Mouse (Mus musculus): ENCODE measurements at regions not wholly inside any gene's neighbourhood (a gene's known extent, or its start where the extent isn't known, plus 50 kb on each side); places are given as distances from the start of the nearest gene placed in this dataset.

GRCm38 (mm10) chr16:21340136-21340535 lies 82.8 kb upstream of the Vps8 start:
- TF ChIP-seq GABPA (IDR thresholded peaks at IDR 0.05; ENCODE audit: insufficient replicate concordance, low read depth, low read length) = no peak
- no peak for TF ChIP-seq CHD1 (IDR thresholded peaks at IDR 0.05; ENCODE audit: low read depth, low read length)
- TF ChIP-seq POLR2A (IDR thresholded peaks at IDR 0.05; ENCODE audit: low read depth, low read length) = no peak
- TF ChIP-seq POLR2AphosphoS2 (IDR thresholded peaks at IDR 0.05; ENCODE audit: low read depth, low read length) = no peak
- TF ChIP-seq ZC3H11A (IDR thresholded peaks at IDR 0.05; ENCODE audit: low read depth, low read length) = no peak
- no peak for TF ChIP-seq ETS1 (conservative IDR thresholded peaks at IDR 0.05; ENCODE audit: low read depth, low read length)
- no peak for TF ChIP-seq UBTF (IDR thresholded peaks at IDR 0.05; ENCODE audit: low read depth, low read length)
- TF ChIP-seq NRF1 (IDR thresholded peaks at IDR 0.05; ENCODE audit: low read depth, low read length) = no peak
- TF ChIP-seq MXI1 (IDR thresholded peaks at IDR 0.05; ENCODE audit: low read depth, low read length) = no peak
- TF ChIP-seq ZNF384 (IDR thresholded peaks at IDR 0.05; ENCODE audit: low read depth, low read length) = no peak
- TF ChIP-seq MYC (IDR thresholded peaks at IDR 0.05; ENCODE audit: low read depth, low read length) = no peak
- Histone ChIP-seq H3K4me1 (ENCODE audit: control insufficient read depth in 1 of 2, insufficient read depth in 2 of 2) (peaks cover 4% of the 10 kb centered on the region in 2 experiments; a peak in 3 of 4 replicates), H3K79me2 (replicated peaks; ENCODE audit: control insufficient read depth, extremely low read depth, insufficient read depth, poor library complexity, severe bottlenecking) (no peaks in the 10 kb centered on the region), H3K27me3 (replicated peaks) (no peaks in the 10 kb centered on the region), H3K4me2 (ENCODE audit: insufficient read depth, low read depth, poor library complexity, severe bottlenecking) (no peak overlapping the region), H3K27ac (ENCODE audit: insufficient read depth, low read depth) (no peak overlapping the region), H3K4me3 (replicated peaks in 1 of 3; ENCODE audit: low read depth in 2 of 3, low read length in 2 of 3, poor library complexity in 1 of 3) (no peak overlapping the region), H3K9me3 (replicated peaks; ENCODE audit: low read length) (no peaks in the 10 kb centered on the region), H3K9ac (ENCODE audit: insufficient read depth, low read depth) (no peak overlapping the region), H3K36me3 (replicated peaks in 1 of 2; ENCODE audit: control insufficient read depth in 1 of 2, insufficient read depth in 1 of 2, low read length in 1 of 2) (no peaks in the 10 kb centered on the region)
- dilution Hi-C loops (cut with MboI; ENCODE audit: extremely low pct_ligation_motif_present, extremely low pct_unique_long_range_greater_than_20kb, low sequenced_read_pairs) = no loop called here
- no peak for DNase-seq (ENCODE audit: extremely low read depth)
- in situ Hi-C loops (cut with MboI; ENCODE audit: low pct_ligation_motif_present, low pct_unique_long_range_greater_than_20kb, low sequenced_read_pairs) = no loop called here

GRCm38 (mm10) chr16:21349869-21350268 lies 73.0 kb upstream of the Vps8 start:
- DNase-seq (ENCODE audit: extremely low read depth) = peak; percentile 43
- H3K9ac ChIP-seq (ENCODE audit: insufficient read depth, low read depth) = no peak overlapping the region
- no peak overlapping the region for H3K4me2 ChIP-seq (ENCODE audit: insufficient read depth, low read depth, poor library complexity, severe bottlenecking)
- TF ChIP-seq ZKSCAN1 (IDR thresholded peaks at IDR 0.05; ENCODE audit: borderline replicate concordance, low read depth, low read length) (no peak), NELFE (IDR thresholded peaks at IDR 0.05; ENCODE audit: low read depth, low read length) (0 out of 2 replicates have a peak, but pooled peaks have one; percentile 22), USF2 (conservative IDR thresholded peaks at IDR 0.05; ENCODE audit: low read depth, low read length) (no peak), CTCF (conservative IDR thresholded peaks at IDR 0.05 in 1 of 2, IDR thresholded peaks at IDR 0.05 in 1 of 2; ENCODE audit: low read depth in 2 of 2, low read length in 2 of 2) (peak; percentile 60 to 80; a peak in 3 of 4 replicates), GABPA (IDR thresholded peaks at IDR 0.05; ENCODE audit: insufficient replicate concordance, low read depth, low read length) (no peak), BHLHE40 (IDR thresholded peaks at IDR 0.05; ENCODE audit: low read depth, low read length) (0 out of 2 replicates have a peak, but pooled peaks have one; percentile 19), RCOR1 (conservative IDR thresholded peaks at IDR 0.05; ENCODE audit: low read depth, low read length) (no peak), TCF12 (IDR thresholded peaks at IDR 0.05; ENCODE audit: low read depth, low read length) (no peak), IRF4 (IDR thresholded peaks at IDR 0.05; ENCODE audit: low read depth, low read length) (0 out of 2 replicates have a peak, but pooled peaks have one; percentile 17), MYC (IDR thresholded peaks at IDR 0.05; ENCODE audit: low read depth, low read length) (peak; percentile 56), MAFK (IDR thresholded peaks at IDR 0.05; ENCODE audit: insufficient replicate concordance, low read length) (no peak), MAX (IDR thresholded peaks at IDR 0.05; ENCODE audit: low read length) (peak; percentile 59; the same call in 1 of the 2 replicates), ZC3H11A (IDR thresholded peaks at IDR 0.05; ENCODE audit: low read depth, low read length) (0 out of 2 replicates have a peak, but pooled peaks have one; percentile 23), SMC3 (IDR thresholded peaks at IDR 0.05; ENCODE audit: low read depth, low read length) (peak; percentile 74), CHD1 (IDR thresholded peaks at IDR 0.05; ENCODE audit: low read depth, low read length) (no peak), RAD21 (IDR thresholded peaks at IDR 0.05; ENCODE audit: low read depth, low read length) (peak; percentile 69), ZMIZ1 (IDR thresholded peaks at IDR 0.05; ENCODE audit: low read depth, low read length) (no peak)
- peaks cover 2% of the 10 kb centered on the region for H3K27me3 ChIP-seq (replicated peaks)
- no peak overlapping the region for H3K4me3 ChIP-seq (replicated peaks in 1 of 3; ENCODE audit: low read depth in 2 of 3, low read length in 2 of 3, poor library complexity in 1 of 3)
- H3K27ac ChIP-seq (ENCODE audit: insufficient read depth, low read depth) = no peak overlapping the region
- dilution Hi-C loops (cut with MboI; ENCODE audit: extremely low pct_ligation_motif_present, extremely low pct_unique_long_range_greater_than_20kb, low sequenced_read_pairs) (no loop called here), in situ Hi-C loops (cut with MboI; ENCODE audit: low pct_ligation_motif_present, low pct_unique_long_range_greater_than_20kb, low sequenced_read_pairs) (loop anchor here (25.0 kb wide), 1 partner anchor 438 kb away; no protein-coding TSS in a partner anchor)
- peaks cover 3 to 44% of the 10 kb centered on the region in 2 experiments for H3K4me1 ChIP-seq (ENCODE audit: control insufficient read depth in 1 of 2, insufficient read depth in 2 of 2)
- no peaks in the 10 kb centered on the region for H3K36me3 ChIP-seq (replicated peaks in 1 of 2; ENCODE audit: control insufficient read depth in 1 of 2, insufficient read depth in 1 of 2, low read length in 1 of 2)
- no peaks in the 10 kb centered on the region for H3K9me3 ChIP-seq (replicated peaks; ENCODE audit: low read length)
- no peaks in the 10 kb centered on the region for H3K79me2 ChIP-seq (replicated peaks; ENCODE audit: control insufficient read depth, extremely low read depth, insufficient read depth, poor library complexity, severe bottlenecking)

Data from CH12.LX (cell line).